Mouse (Mus musculus) right cerebral cortex, adult 2 months (tissue): ENCODE measurements around the gene Dll4.

Source experiments
- DNase-seq, 2 experiments: peaks; one replicate each; pipeline ENCODE4 v3.0.0; 2021 to 2022; ENCODE audit warnings: low spot score in 2 of 2

Dll4 gene

DNA sequence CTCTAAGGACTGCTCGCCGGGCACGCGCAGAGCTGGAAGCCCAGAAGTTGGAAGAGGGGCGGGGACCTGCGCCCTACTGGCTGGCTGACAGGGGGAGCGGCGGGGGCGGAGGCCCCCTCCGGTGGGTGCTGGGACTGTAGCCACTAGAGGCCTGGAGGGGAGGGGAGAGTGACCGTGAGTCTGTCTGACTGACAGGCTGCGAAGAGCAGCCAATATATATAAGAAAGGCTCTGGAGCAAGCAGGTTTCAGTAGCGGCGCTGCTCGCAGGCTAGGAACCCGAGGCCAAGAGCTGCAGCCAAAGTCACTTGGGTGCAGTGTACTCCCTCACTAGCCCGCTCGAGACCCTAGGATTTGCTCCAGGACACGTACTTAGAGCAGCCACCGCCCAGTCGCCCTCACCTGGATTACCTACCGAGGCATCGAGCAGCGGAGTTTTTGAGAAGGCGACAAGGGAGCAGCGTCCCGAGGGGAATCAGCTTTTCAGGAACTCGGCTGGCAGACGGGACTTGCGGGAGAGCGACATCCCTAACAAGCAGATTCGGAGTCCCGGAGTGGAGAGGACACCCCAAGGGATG, at the start of gene Dll4:
Dll4 (plus strand) TSS at position 217 of the 576 bp plus-strand sequence.
- peak in 1 of 2 experiments; percentile 15 for DNase-seq

DNA sequence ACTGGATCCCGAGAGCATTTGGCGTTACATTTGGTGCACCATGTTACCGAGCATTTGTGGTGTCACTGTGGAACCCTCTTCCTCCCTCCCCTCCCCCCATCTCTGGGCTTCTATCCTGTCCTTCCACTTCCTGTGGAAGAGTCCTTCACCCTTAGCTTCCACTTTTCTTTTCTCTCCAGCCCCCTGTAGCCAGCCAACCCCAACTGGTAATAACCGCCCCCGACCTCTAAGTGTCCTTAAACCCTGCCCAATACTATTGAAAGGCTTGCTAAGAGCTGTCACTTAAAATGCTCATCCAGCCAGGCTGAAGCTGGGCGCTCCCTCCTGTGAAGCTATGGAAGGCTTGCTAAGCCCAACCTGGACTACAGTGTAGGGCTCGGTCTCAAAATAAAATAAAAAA, 48.7 kb upstream of the Dll4 start:
- no peak for DNase-seq

- no peak for DNase-seq
Measured at GRCm38 (mm10) chr2:119277810-119278209, 47.8 kb upstream of the Dll4 start.

- no peak for DNase-seq
Measured at GRCm38 (mm10) chr2:119281899-119282565, 43.6 kb upstream of the Dll4 start.

DNA sequence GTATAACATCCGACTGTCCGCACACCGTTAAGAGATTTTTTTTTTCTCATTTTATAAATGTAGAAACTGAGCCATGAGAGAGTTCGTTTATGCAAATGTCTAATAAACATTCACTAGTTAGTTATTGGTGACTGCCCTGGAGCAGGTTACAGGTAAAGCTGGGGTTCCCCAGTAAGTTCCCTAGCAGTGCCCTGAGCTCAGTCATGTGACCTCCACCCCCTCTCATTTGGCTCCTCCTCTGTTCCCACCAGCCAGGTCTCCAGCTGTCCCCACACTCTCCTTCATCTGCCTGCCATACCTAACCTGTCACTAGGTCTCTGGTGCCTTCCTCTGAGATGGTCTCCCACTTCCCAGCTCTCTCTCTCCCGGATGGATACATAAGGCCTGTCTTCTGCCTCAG, 38.2 kb upstream of the Dll4 start:
- DNase-seq, result no peak

GRCm38 (mm10) chr2:119288270-119288882, 37.2 kb upstream of the Dll4 start, which contains the start of gene Vps18:
Vps18 (plus strand) TSS chr2:119288740.
- peak; percentile 99 to 100 for DNase-seq

DNA sequence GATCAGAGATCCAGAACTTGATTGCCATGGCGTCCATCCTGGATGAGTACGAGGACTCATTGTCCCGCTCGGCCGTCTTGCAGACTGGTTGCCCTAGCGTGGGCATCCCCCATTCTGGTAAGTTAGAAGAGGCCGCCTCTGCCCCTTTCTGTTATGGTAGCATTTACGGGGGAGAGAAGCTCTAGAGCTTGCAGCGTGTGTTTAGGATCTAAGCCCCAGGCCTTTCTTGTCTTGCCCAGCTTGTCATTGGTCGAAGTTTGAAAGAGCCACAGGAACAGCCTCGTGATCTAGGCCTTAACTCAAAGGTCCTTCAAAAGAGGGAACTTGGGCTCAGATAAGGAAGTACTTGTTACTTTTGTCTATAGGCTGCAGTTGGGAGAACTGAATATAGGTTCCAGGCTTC, 36.6 kb upstream of the Dll4 start:
- DNase-seq, result peak in 1 of 2 experiments; percentile 29

- no peak for DNase-seq
Measured at GRCm38 (mm10) chr2:119292281-119292680, 33.3 kb upstream of the Dll4 start.

DNA sequence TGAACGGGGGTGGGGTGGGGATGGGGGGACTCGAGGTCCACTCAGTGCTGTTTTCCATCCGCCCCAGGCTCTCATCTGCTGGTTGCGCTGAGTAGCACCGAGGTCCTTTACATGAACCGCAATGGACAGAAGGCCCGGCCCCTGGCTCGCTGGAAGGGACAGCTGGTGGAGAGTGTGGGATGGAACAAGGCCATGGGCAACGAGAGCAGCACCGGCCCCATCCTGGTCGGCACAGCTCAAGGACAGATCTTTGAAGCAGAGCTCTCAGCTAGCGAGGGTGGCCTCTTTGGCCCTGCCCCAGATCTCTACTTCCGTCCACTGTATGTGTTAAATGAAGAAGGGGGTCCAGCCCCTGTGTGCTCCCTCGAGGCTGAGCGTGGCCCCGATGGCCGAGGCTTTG, 32.7 kb upstream of the Dll4 start:
- DNase-seq, result no peak

DNA sequence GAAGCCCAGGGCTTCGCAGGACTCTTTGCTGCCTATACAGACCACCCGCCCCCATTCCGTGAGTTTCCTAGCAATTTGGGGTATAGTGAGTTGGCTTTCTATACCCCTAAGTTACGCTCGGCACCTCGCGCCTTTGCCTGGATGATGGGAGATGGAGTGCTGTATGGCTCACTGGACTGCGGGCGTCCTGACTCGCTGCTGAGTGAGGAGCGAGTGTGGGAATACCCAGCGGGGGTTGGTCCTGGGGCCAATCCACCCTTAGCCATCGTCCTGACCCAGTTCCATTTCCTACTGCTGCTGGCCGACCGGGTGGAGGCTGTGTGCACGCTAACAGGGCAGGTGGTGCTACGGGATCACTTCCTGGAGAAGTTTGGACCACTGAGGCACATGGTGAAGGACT, 32.3 kb upstream of the Dll4 start:
- DNase-seq, result no peak

DNA sequence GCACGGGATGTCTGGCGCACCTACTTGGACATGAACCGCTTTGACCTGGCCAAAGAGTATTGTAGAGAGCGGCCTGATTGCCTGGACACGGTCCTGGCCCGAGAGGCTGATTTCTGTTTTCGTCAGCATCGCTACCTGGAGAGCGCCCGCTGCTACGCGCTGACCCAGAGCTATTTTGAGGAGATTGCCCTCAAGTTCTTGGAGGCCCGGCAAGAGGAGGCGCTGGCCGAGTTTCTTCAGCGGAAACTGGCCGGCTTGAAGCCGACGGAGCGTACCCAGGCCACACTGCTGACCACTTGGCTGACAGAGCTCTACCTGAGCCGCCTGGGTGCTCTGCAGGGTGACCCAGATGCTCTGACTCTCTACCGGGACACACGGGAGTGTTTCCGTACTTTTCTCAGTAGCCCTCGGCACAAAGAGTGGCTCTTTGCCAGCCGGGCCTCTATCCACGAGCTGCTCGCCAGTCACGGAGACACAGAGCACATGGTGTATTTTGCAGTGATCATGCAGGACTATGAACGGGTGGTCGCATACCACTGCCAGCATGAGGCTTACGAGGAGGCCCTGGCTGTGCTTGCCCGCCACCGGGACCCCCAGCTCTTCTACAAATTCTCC, 31.7 kb upstream of the Dll4 start:
- DNase-seq, result no peak

- no peak for DNase-seq
Measured at GRCm38 (mm10) chr2:119294411-119294810, 31.2 kb upstream of the Dll4 start.

GRCm38 (mm10) chr2:119296756-119297155, 28.8 kb upstream of the Dll4 start:
- DNase-seq, result no peak

DNA sequence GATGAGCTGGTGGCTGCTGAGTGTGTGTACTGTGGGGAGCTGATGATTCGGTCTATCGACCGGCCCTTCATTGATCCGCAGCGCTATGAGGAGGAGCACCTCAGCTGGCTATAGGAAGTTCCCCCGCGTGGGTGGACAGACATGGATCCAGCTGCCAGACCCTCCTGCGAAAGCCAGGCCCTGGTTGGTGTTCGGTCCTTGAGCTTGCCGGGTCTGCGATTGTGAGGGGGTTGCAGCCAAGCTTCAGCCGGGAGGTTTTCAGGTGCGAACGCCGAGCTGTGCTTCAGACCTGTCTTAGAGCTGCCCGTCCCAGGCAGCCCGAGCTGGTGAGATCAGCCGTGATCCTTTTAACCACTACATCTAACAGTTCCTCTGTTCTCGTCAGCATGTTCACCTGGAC, 28.1 kb upstream of the Dll4 start:
- no peak for DNase-seq

GRCm38 (mm10) chr2:119298330-119298729, 27.3 kb upstream of the Dll4 start:
- peak; percentile 57 to 62 for DNase-seq

GRCm38 (mm10) chr2:119298839-119299238, 26.7 kb upstream of the Dll4 start:
- DNase-seq, result no peak

GRCm38 (mm10) chr2:119299981-119300818, 25.4 kb upstream of the Dll4 start:
- no peak for DNase-seq

GRCm38 (mm10) chr2:119300819-119301493, 24.6 kb upstream of the Dll4 start:
- DNase-seq, result no peak

DNA sequence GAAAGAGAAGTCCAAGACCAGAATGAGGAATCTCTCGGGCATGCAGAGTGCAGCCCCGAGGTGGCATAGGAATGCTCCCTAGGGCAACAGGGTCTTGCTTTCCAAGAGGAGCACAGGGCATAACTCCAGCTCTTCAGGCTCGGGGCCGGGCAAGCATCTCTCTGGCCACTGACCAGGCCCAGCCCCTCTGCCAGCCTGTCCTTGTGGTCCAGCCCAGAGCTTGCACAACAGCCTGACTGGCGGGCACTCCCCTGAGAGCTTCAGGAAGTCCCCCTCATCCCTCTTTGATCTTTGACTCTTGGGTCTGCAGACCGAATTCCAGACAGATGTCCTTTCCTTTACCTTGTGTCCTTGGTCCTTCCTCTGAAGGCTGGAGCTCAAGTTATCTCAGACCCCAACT, 22.7 kb upstream of the Dll4 start:
- no peak for DNase-seq

GRCm38 (mm10) chr2:119304391-119304790, 21.2 kb upstream of the Dll4 start:
- DNase-seq, result no peak

GRCm38 (mm10) chr2:119304798-119305208, 20.8 kb upstream of the Dll4 start:
- DNase-seq, result no peak
